Mouse (Mus musculus) hindbrain, embryonic 10.5 days (tissue): ENCODE results near the gene Cdk5rap2. TPM values are rescaled to one million over a fixed set of nuclear protein-coding genes. Genes with fewer than 3 reads are reported as not detected.

Source experiments
- DNase-seq: peaks from one replicate; pipeline ENCODE4 v3.0.0-alpha.2; 2017; ENCODE audit warnings: low spot score
- H3K27ac ChIP-seq: fragments of 300-500 bp; sonication (generic); 2 replicates; pipeline ENCODE4 v1.5.1; 2016; ENCODE audit warnings: mild to moderate bottlenecking, moderate library complexity
- H3K27me3 ChIP-seq: fragments of 300-500 bp; sonication (generic); 2 replicates; pipeline ENCODE4 v1.6.1; 2016; ENCODE audit warnings: mild to moderate bottlenecking; ENCODE audit not compliant: poor library complexity, insufficient read depth, severe bottlenecking
- H3K36me3 ChIP-seq: fragments of 300-500 bp; sonication (generic); 2 replicates; pipeline ENCODE4 v1.6.1; 2016; ENCODE audit warnings: mild to moderate bottlenecking, moderate library complexity
- H3K4me1 ChIP-seq: fragments of 300-500 bp; sonication (generic); replicated peaks from 2 replicates; pipeline ENCODE4 v1.6.1; 2016; ENCODE audit warnings: mild to moderate bottlenecking
- H3K4me3 ChIP-seq: fragments of 300-500 bp; sonication (generic); 2 replicates; pipeline ENCODE4 v1.5.1; 2016; ENCODE audit warnings: mild to moderate bottlenecking, moderate library complexity
- H3K9me3 ChIP-seq: fragments of 300-500 bp; sonication (generic); 2 replicates; pipeline ENCODE4 v1.6.1; 2016; ENCODE audit warnings: mild to moderate bottlenecking, moderate library complexity
- WGBS: fragments of 180-500 bp; shearing (Covaris S2); methylation state at CpG from one replicate; pipeline ENCODE4 v1.1.7; 2016; 5-methylcytosine and 5-hydroxymethylcytosine counted together
- polyA plus RNA-seq: library from polyadenylated mRNA; unstranded; fragments of >200 nt; fragmentation: Nextera tagmentation; extraction: Ambion mirVana; gene quantifications from 2 replicates; pipeline ENCODE4 v1.2.1, GENCODE M21; 2016

Cdk5rap2 gene
- polyA plus RNA-seq = 18.1 and 22.4 TPM in 2 replicates

DNA sequence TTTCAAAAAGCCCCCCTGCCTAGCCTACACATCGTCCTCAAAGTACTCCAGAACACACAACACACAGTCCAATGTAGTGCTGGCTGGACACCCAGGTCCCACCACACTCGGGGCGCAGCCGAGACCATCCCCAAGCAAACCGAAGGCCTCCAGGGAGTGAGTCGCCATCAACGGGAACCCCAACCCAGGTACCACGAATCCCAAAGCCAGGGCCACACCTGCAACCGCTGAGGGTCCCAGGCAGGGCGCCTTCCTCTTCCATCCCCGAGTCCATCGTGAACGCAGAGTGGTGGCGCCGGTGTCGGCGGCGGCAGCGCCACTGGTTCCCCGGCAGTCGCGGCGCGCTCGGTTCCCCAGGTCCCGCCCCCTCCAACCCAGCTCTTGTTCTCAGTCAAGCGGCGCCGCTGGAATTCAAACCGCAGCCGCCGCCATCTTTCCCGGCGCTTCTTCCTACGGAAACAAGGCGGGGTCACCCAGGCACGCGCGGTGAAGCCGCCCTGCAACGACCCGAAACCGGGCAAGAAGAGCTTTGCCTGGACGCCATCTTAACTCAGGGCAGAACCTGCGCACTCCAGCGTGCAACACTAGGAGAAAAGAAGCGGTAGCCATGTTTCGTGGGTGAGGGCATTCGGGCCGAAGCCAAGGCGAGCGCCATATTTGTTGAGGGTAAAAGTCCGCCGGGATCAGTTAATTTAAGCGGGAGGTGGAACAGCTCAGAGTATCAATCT lies at the start of gene Cdk5rap2:
Gene Cdk5rap2, minus strand, starts transcription at position 450 of the 728 bp plus-strand sequence.
- Histone ChIP-seq H3K27me3 (no peaks in the 10 kb centered on the region), H3K9me3 (no peaks in the 10 kb centered on the region), H3K4me1 (peaks cover 45% of the 10 kb centered on the region), H3K27ac (peak within 1 kb of the TSS; percentile 97), H3K36me3 (peaks cover 7% of the 10 kb centered on the region; the same call in 1 of the 2 replicates), H3K4me3 (peak within 1 kb of the TSS; percentile 71)
- under 1% methylated on average over 55 of the region's 55 CpGs for WGBS
- DNase-seq = peak; percentile 98

DNA sequence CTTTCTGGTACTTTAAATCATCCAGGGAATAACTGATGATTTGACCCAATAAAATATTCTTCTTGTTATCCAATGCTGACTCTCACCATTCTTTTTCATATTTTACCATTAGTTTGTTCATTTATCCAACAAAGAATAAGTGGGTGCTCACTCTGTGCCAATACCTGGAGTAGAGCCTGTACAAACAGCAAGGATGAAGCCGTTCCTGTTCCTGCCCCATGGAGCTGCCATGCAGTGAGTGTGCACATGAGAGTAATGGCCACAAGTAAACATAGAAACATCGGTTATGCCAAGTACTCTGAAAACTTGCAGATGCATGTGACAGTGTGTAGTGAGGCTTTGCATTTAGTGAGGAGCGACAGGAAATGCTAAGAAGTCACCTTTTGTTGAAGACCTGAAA lies 41.9 kb upstream of the Cdk5rap2 start:
- no peaks in the 10 kb centered on the region for H3K9me3 ChIP-seq
- H3K4me1 ChIP-seq = no peaks in the 10 kb centered on the region
- no peaks in the 10 kb centered on the region for H3K27me3 ChIP-seq
- no peak overlapping the region for H3K27ac ChIP-seq
- H3K4me3 ChIP-seq = no peak overlapping the region
- peaks cover 19% of the 10 kb centered on the region for H3K36me3 ChIP-seq
- no peak for DNase-seq
- WGBS = 94% methylated on average over 3 of the region's 3 CpGs

DNA sequence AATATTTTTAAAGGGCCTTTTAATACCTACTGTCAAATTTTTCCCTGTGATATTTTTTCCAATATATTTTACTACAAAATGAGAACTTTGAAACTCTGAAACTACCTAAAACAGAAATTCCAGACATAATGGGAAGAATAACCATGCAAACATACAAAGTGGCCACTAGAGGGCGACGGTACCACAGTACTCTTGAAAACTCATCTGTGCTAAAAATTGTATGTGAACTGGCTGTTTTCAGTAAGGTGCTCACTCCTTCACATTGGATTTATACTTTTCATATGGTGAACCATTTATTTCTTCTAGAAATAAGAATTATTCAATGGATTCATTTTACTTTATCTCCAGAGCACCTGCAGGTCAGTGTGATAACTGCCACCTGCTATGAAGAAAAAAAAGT lies 41.5 kb upstream of the Cdk5rap2 start:
- Histone ChIP-seq H3K4me1 (no peaks in the 10 kb centered on the region), H3K9me3 (no peaks in the 10 kb centered on the region)
- WGBS = 0% methylated on average over 2 of the region's 2 CpGs

DNA sequence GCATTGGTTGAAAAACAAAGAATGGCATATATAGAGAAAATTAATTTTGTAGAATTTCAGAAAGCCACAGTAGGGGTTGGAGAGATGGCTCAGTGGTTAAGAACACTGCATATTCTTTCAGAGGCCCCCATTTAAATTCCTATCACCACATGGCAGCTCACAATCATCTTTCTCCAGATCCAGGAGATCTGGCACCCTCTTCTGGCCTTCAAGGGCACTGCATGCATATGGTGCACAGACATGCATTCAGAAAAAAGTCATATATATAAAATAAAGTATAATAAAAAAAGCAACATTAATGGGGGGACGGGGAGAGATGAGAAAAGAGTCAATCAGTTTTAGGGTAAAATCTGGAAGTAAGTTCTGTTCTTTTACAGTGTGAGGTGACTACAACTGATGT lies 39.4 kb upstream of the Cdk5rap2 start:
- DNase-seq = no peak
- no peak overlapping the region for H3K4me3 ChIP-seq
- no peaks in the 10 kb centered on the region for H3K4me1 ChIP-seq
- no peaks in the 10 kb centered on the region for H3K27me3 ChIP-seq
- no peaks in the 10 kb centered on the region for H3K9me3 ChIP-seq
- H3K27ac ChIP-seq = no peak overlapping the region
- H3K36me3 ChIP-seq = peaks cover 7% of the 10 kb centered on the region
- WGBS = 90% methylated on average over 1 of the region's 1 CpGs

More for the DNA sequence above, 41.5 kb upstream of the Cdk5rap2 start:
- Histone ChIP-seq H3K27ac (no peak overlapping the region), H3K4me3 (no peak overlapping the region), H3K27me3 (no peaks in the 10 kb centered on the region), H3K36me3 (peaks cover 19% of the 10 kb centered on the region)
- peak; percentile 24 for DNase-seq

DNA sequence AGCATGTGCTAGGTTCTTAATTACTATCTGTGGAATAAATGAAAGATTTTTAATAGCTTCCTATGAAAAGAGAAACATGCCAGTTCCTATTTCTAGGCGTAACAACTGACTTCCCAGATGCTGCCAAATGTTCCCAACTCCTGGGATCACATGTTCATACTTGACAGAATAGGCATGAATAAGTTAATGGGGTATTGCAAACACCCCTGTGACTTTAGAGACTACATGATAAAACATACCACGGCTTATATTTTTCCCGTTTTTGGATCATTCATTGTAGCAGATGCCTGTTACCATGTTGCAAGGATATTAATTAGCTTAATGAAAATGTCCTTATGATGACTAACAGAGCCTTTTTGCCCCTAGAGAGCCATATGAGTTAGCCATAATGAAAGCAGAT lies 36.5 kb upstream of the Cdk5rap2 start:
- DNase-seq = no peak
- WGBS = 94% methylated on average over 3 of the region's 3 CpGs

DNA sequence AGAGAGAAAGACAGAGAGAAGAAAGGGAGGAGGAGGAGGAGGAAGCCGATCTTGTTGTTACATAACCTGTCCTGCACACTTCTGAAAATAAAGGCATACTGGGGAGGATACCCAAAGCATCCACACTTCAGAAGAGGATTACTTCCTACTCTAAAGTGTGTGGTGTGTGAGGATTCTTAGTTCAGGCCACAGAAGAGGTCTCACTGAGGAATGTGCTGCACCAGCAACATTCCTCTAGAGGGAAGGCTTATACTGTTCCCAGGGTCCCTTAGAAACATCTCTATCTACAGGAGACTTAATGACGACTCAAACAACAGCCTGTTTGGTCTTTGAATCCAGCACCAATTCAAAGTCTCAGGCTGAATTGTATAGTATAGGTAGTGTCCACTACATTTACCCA lies 10.0 kb upstream of the Cdk5rap2 start:
- no peak overlapping the region for H3K27ac ChIP-seq
- no peak overlapping the region for H3K4me3 ChIP-seq
- H3K9me3 ChIP-seq = no peaks in the 10 kb centered on the region
- DNase-seq = no peak
- H3K4me1 ChIP-seq = no peaks in the 10 kb centered on the region
- no peaks in the 10 kb centered on the region for H3K27me3 ChIP-seq
- 68% methylated on average over 2 of the region's 2 CpGs for WGBS
- H3K36me3 ChIP-seq = no peaks in the 10 kb centered on the region

More for the DNA sequence above, 36.5 kb upstream of the Cdk5rap2 start:
- Histone ChIP-seq H3K36me3 (peaks cover 7% of the 10 kb centered on the region), H3K4me1 (no peaks in the 10 kb centered on the region), H3K9me3 (no peaks in the 10 kb centered on the region), H3K4me3 (no peak overlapping the region), H3K27me3 (no peaks in the 10 kb centered on the region), H3K27ac (no peak overlapping the region)

DNA sequence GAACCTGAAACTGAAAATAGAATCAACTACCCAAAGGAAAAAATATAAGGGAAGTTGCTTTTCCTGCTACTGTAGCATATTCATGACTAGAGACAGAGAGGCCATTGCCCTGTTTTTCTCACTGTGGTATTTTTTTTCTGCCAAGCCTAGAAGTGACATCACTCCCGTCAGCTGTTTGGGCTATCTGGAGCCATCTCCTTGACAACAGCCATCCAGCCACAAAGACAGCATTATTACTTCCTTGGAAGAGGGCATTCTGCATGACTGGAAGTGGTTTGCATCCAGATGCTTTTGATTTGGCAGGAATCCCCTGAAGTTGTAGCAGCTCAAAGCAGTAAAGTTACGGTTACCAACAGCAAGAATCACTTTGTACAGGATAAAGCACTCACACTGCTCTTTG lies 1.9 kb upstream of the Cdk5rap2 start:
- Histone ChIP-seq H3K4me1 (peaks cover 41% of the 10 kb centered on the region), H3K9me3 (no peaks in the 10 kb centered on the region), H3K36me3 (0 out of 2 replicates have a peak, but pooled peaks cover 4% of the 10 kb centered on the region), H3K4me3 (no peak overlapping the region), H3K27ac (peak overlapping the region; percentile 37; the same call in 1 of the 2 replicates), H3K27me3 (no peaks in the 10 kb centered on the region)
- peak; percentile 49 for DNase-seq
- 25% methylated on average over 2 of the region's 2 CpGs for WGBS

DNA sequence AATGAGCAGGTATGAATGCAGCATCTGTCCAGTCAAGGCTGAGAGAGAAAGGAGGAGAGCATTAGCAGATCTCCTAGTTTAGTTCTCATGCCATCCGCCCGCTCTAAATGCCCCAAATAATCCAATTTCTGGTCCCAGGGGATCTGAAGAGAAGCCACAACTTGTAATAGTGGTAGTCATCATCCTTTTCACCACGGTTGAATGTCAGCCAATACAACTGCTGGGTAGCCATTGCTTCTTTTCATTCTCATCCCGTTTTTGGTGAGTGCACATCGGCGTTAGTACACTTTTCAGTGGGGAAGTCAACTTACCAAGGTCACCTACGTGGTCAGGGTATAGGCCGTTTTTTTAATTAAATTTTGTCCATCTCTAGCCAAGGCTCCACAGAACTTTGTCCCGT lies 787 bp downstream of the Cdk5rap2 start:
- peaks cover 13% of the 10 kb centered on the region; the same call in 1 of the 2 replicates for H3K36me3 ChIP-seq
- no peaks in the 10 kb centered on the region for H3K27me3 ChIP-seq
- no peaks in the 10 kb centered on the region for H3K9me3 ChIP-seq
- DNase-seq = no peak
- H3K27ac ChIP-seq = peak overlapping the region; percentile 97
- peak overlapping the region; percentile 71 for H3K4me3 ChIP-seq
- H3K4me1 ChIP-seq = peaks cover 45% of the 10 kb centered on the region
- whole genome bisulfite sequencing = 27% methylated on average over 9 of the region's 9 CpGs

DNA sequence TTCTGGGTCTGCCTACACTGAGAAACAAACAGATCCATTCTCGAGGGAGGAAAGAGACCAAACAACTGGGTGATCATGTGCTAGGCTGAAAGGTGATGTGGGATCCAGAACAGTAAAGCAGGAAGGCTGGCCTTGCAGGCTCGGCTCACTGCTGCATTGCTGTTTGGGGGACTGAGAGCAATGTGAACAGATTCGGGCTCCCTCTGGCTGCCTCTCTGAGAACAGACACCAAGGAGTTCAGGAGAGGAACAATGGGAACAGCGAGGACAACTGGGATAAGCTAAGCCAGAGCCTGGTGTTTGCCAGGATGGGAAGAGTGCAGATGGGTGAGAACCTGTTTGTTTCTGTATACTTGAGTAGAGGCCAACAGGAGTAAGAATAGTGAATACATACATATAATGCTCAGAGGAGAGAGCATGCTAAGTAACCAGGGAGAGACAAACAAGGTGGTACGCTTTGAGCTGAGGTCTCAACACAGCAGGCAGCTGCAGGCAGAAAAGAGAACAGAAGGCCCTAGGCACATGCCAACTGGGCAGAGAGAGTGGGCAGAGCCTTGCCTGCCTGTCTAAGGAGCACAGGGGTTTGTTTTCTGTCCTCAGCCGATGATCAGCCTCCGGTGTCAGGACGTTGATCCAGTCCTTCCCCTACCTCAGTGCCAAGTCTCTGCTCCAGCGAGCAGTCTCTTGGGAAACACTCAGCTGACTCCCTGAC lies 8.0 kb downstream of the Cdk5rap2 start:
- Histone ChIP-seq H3K36me3 (peaks cover 69% of the 10 kb centered on the region), H3K27ac (peak overlapping the region; percentile 46), H3K4me1 (0 out of 2 replicates have a peak, but pooled peaks cover 5% of the 10 kb centered on the region), H3K27me3 (no peaks in the 10 kb centered on the region), H3K4me3 (no peak overlapping the region), H3K9me3 (no peaks in the 10 kb centered on the region)
- WGBS = 74% methylated on average over 9 of the region's 9 CpGs
- peak; percentile 18 for DNase-seq

DNA sequence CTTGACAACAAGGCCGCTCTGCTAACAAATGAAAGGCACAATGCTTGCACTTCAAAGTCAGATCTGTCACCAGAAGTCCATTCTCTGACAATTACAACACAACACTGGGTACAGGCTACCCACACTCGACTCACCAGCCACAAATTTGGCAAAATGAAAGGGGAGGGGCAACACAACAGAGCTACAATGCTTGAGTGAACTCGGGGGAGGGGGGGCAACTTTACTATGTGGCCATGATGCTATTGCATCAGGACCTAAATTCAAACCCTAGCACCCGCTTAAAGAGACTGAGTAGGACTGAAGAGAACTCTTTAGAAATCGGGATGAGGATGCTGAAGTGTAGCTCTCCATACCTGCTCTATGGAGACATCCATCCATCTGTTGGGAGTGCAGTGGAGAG lies 10.8 kb downstream of the Cdk5rap2 start:
- no peaks in the 10 kb centered on the region for H3K4me1 ChIP-seq

DNA sequence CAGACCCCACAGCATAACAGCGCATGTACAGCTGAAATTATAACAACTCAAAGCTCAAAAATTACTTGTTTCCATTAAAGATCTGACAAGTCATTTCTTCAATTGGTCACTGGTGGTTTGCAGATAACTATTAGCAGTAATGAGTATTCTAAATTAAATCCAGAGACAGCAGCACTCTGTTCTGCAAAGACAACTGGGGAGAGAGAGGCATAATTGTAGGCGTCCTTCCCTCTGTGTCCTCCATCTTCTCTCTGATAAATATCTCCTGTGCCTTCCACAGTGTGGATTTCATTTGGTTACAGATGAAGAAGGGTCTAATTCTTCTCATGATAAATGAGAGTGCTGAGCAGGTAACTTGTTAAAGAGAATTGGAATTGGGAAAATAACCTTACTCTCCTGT lies 11.2 kb downstream of the Cdk5rap2 start:
- WGBS = 94% methylated on average over 2 of the region's 2 CpGs
- Histone ChIP-seq H3K36me3 (peaks cover 77% of the 10 kb centered on the region), H3K9me3 (no peaks in the 10 kb centered on the region), H3K27me3 (no peaks in the 10 kb centered on the region), H3K4me3 (no peak overlapping the region), H3K27ac (no peak overlapping the region), H3K4me1 (no peaks in the 10 kb centered on the region)
- no peak for DNase-seq

More for the DNA sequence above, 10.8 kb downstream of the Cdk5rap2 start:
- Histone ChIP-seq H3K27me3 (no peaks in the 10 kb centered on the region), H3K9me3 (no peaks in the 10 kb centered on the region), H3K36me3 (peaks cover 74% of the 10 kb centered on the region), H3K4me3 (no peak overlapping the region), H3K27ac (no peak overlapping the region)
- WGBS = 84% methylated on average over 5 of the region's 5 CpGs
- DNase-seq = no peak

DNA sequence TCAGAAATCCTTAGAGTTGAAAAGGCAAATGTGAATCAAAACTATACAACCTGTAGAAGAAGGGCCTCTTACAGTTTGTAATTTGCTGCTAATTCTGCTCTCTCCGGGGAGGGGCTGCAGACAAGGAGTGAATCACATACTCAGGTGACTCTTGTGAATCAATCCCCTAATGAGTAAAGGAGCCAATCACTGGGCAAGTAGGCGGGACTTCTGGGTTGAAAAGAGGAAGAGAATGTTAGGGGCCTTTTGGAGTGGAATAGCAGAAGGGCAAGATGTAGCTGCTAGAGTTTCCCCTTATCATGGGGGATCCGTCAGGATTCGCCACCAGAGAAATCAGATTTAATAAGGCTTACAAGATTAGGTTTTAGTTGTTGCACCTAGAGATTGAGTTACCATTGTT lies 12.2 kb downstream of the Cdk5rap2 start:
- Histone ChIP-seq H3K36me3 (peaks cover 76% of the 10 kb centered on the region), H3K9me3 (no peaks in the 10 kb centered on the region), H3K27me3 (no peaks in the 10 kb centered on the region), H3K4me1 (no peaks in the 10 kb centered on the region), H3K27ac (no peak overlapping the region), H3K4me3 (no peak overlapping the region)
- 83% methylated on average over 4 of the region's 4 CpGs for WGBS
- no peak for DNase-seq

DNA sequence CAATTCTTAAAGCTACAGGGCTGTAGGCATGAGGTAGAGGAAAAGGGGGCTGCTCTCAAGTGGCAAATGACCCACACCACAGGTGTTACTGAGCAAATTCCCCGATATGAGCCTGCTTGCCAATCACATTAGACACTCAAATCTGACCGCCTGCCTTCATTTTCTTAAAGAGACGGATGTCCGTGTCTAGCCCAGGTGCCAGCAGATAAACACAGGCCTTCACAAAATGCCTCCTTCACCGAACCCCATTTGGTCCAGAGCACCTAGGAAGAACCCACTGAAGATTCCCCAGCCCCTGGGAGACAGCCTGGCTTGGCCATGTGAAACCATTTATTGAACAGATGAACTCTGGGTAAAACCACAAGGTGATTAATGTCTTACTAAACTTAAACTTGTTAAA lies 13.5 kb downstream of the Cdk5rap2 start:
- Histone ChIP-seq H3K9me3 (no peaks in the 10 kb centered on the region), H3K36me3 (peaks cover 74% of the 10 kb centered on the region), H3K27ac (no peak overlapping the region), H3K27me3 (no peaks in the 10 kb centered on the region), H3K4me1 (no peaks in the 10 kb centered on the region), H3K4me3 (no peak overlapping the region)
- 92% methylated on average over 5 of the region's 5 CpGs for WGBS
- no peak for DNase-seq
